Mouse (Mus musculus): ENCODE measurements around the gene Gm49369.

GRCm38 (mm10) chr7:142349308-142349961 lies 33.0 kb downstream of the Gm49369 start:
- TF ChIP-seq CTCF (IDR thresholded peaks at IDR 0.05; ENCODE audit: control insufficient read depth, insufficient read depth, insufficient replicate concordance, low read depth, low read length) (no peak), POLR2A (IDR thresholded peaks at IDR 0.05; ENCODE audit: control insufficient read depth, low read depth, low read length) (no peak)

Data from testis, adult 2 months (tissue).